Mouse (Mus musculus) right cerebral cortex, postnatal 14 days (tissue): ENCODE measurements around the gene Ccl22.

Source experiments
- DNase-seq: peaks from one replicate; pipeline ENCODE4 v3.0.0; 2022

Ccl22 gene

GRCm38 (mm10) chr8:94779534-94780294, 34.3 kb downstream of the Ccl22 start:
- DNase-seq: no peak

DNA sequence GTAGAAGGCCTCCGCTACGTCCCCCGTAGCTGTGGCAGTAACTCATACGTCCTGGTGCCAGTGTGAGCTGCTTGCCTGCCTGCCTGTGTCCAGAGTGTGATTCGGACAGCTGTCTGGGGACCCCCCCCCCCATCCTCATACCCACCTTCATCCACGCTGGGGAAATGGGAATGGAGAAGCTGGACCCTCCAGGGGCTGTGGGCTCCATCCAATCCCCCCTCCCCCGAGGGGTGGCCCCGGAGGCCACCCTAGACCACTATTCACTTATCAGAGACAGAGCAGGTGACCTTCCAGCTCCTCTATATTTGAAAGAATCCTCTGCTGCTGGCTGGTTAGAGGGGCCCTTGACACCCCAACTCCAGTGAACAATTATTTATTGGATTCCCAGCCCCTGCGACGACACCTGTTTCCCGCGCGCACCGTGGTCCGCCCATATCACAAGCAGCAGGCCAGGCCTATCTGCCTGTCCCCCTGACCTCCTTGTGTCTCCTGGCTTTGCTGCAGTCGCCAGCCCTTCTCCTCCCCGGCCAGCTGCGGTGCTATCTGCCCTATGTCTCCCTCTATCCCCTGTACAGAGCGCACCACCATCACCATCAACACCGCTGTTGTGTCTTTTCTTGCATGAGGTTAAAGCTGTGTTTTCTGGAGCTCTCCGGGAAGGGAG, 35.2 kb downstream of the Ccl22 start:
- DNase-seq: no peak

DNA sequence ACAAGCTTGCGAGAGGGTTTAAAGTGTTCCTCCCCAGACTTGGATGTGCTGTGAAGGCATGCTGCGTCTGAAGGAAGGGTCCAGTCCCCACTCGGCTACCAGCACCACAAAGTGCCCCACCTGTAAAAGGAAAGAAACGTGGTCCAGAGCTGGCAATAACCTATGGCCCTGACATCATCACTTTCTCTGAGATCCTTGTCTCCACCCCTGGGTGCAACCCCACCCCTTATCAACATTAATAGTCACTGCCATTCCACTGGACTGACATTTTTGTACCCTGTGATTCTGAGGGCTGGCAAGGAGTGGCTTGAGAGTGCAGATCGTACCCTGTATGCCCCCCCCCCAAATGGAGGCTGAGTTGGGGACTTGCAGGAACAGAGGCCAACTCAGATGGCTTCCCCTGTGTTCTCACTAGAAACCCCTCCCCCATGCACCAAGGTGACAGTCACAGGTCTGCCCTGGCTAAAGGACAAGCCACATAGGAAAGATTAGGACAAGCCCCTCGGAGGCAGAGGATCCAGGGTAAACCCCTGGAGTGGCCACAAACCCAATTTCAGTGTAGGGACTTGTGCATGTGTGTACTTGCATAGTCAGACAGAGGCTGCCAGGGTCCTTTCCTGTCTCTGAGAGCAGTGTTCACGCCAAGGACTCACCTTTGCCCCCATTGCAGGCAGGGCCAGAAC, 35.9 kb downstream of the Ccl22 start:
- no peak for DNase-seq

DNA sequence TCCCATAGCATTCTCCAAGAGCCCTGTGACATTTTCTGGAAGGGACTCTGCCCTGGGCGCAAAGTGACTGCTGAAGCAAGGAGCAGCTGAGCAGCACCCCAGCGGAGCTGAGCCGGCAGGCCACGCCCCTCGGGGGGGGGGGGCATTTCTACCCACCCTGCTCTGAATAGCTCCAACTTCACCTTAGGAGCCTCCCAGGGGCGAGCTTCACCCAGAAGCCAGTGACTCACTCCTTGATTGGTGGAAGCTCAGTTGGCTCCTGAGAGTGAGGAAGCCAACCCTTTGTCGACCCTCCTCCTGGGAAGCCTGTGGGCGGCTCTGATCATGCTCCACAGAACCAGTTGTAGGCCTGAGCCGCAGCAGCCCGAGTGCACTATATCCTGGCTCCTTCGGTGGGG, 36.4 kb downstream of the Ccl22 start:
- no peak for DNase-seq

DNA sequence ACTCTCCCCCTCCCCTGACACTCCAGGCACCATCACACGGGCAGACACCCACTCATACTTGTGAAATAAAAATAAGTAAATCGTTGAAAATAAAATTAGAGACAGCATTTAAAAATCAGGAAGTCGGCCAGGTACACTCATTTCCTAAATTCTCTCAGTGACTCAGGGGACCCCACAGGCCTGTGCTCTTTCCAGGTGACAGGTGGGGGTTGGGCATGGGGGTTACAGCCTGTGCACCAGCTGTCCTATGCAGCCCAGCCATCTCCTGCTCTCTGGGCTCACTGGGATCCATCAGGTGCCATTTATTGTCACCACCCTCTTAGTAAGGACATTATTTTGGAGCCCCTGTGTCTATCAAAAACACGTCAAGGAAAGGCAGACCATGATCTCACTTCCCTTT, 38.5 kb downstream of the Ccl22 start:
- no peak for DNase-seq

DNA sequence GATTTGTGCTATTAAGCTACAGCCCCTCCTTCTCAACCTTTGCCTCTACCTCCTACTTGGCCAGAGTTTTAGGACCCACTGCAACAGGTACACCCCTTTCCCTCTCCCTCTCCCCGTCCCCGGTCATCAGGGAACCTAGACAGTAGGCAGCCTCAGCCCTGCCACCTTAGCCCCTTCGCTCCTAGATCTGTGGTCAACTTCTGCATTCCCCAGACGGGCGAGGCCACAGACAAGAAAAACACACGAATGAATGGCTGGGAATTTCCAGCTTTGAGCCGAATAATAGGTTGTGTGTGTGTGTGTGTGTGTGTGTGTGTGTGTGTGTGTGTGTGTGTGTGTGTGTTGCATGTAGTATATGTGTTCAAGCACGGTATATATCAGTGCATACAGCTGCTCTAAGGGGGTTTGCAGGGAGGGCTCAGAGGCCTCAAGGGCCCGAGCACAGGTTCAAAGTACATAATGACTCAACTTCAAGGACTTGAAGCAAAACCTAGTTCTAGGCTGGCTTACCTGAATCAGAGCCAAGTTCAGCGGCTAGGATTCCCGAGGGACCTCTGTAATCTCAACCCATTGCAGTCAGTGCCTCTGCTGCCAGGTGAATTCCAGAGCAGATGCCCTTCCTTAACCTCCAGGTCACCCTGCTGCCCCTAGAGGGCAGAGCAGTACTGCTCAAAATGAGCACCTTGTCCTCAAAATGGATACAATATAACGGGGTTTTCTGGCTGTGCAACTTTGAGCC, 40.0 kb downstream of the Ccl22 start:
- no peak for DNase-seq

- DNase-seq: no peak
These were observed 40.7 kb downstream of the Ccl22 start for GRCm38 (mm10) chr8:94785995-94786595.

DNA sequence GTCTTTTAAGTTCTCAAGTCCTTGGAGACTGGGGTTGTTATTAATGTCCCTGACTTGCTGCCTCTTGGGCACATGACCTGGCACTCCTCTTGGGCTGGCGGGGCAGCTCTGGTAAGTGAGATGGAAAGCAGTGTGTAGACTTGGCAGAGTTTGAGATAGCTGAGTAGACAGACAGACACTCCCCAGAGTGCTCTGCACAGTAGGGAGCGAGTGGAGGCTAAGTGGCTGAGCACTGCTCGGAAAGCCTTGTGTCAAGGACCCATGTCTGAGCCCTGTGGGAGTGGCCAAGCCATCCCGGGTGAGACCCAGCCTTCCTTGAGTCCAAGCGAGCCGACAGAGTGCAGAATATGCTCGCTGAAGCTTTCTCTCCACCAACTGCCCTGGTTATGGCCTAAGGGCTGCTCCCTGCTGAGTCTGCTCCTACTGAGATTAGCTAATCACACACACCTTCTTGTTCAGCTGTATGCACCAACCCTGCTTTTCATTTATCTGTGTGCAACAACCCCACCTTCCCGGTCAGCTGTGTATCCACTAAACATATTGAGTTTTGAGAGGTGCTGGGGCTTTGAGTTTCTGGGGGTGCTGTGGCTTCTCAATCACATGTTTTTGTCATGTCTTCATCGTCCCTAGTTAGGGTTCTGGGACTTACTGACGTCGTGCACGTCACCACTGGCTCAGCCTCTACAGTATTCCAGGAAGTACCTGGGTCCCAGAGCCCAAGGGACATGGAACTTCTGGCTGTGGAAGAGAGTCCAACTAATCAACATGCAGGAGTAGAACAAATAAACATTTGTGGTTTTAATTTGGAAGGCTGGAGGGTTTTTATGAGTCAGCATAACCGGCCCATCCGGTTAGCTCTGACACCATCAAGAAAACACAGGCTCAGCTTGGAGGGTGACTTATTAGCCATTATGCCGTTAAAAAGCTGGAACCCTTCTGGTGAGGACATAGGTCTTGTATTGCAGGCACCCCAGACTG, 42.4 kb downstream of the Ccl22 start:
- no peak for DNase-seq

DNA sequence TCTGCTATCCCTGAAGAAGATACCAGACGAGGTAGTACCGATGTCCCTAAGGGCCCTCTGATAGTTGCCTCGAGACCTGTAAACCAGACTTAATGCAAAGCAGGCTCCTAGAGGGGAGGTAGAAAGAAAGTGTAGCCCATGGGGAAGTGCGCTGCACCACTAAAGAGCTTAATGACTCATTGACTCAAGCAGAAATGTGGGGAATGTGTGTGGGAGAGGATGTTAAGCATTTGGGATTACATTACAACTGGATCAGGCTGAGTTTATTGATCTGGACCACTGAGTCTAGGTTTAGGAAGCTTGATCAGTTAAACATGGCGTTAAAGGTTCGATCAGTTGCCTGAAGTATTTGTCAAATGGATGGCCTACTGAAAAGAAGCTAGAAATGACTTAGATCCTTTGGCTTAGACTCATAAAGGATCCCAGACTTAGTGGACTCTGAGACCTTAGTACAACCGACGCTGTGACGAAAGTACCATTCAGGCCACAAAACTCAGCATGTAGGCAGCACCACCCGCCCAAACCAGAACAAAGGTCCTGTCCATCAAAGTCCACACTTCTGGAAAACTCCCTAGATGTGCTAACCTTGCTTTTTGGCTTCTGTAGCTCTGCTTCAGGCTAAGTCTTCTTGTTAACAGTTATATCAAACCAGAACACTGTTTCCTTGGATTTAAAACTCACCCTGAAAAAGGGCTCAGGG, 44.0 kb downstream of the Ccl22 start:
- DNase-seq: no peak

DNA sequence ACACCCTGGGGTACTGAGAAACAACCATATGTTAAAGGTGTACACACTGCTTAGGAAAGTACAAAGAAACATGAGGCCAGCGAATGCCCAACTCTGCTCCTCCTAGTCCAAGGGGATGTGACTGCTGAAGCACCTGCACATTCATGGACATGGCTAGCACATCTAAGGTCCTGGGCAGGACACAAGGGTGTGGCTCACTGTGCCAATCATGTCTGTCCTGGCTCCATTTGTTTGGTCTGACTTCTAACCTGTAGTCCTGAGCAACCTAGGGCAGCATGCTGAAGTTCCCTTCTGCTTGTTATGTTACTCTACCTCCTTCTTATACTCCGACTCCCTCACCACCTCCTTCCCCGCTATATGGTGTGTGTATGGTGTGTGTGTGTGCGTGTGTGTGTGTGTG, 49.0 kb downstream of the Ccl22 start:
- DNase-seq: no peak

- no peak for DNase-seq
These were observed 49.4 kb downstream of the Ccl22 start for GRCm38 (mm10) chr8:94794782-94795181.

GRCm38 (mm10) chr8:94800278-94800968, 55.0 kb downstream of the Ccl22 start:
- DNase-seq: peak; percentile 67
